Mouse (Mus musculus): ENCODE measurements around the gene 4933427D14Rik. TPM values are rescaled to one million over a fixed set of nuclear protein-coding genes. Genes with fewer than 3 reads are reported as not detected.

Gene 4933427D14Rik
- polyA plus RNA-seq, 1 experiment from 2014 or later, result 20.6 TPM

GRCm38 (mm10) chr11:72135383-72136158 is 71.7 kb downstream of the 4933427D14Rik start, which contains the start of gene Pitpnm3:
Gene Pitpnm3, minus strand, starts transcription at chr11:72135778.
- Histone ChIP-seq H3K27ac (no peak within 1 kb of the TSS), H3K9me3 (no peaks in the 10 kb centered on the region), H3K27me3 (peaks cover 71% of the 10 kb centered on the region), H3K4me3 (peak within 1 kb of the TSS; percentile 63), H3K4me2 (peak within 1 kb of the TSS; percentile 99), H3K36me3 (no peaks in the 10 kb centered on the region), H3K9ac (peak within 1 kb of the TSS; percentile 74), H3K4me1 (peaks cover 39% of the 10 kb centered on the region)
- no peak for ATAC-seq (ENCODE audit: insufficient number of reproducible peaks, insufficient read depth, low FRiP score, low TSS enrichment, low read depth)
- WGBS, result under 1% methylated on average over 83 of the region's 107 CpGs

- ATAC-seq (ENCODE audit: insufficient number of reproducible peaks, insufficient read depth, low FRiP score, low TSS enrichment, low read depth), result no peak
- H3K27ac ChIP-seq, result no peak overlapping the region
- H3K9me3 ChIP-seq, result no peaks in the 10 kb centered on the region
- H3K4me2 ChIP-seq, result peak overlapping the region; percentile 99
- H3K4me1 ChIP-seq, result peaks cover 47% of the 10 kb centered on the region
- H3K4me3 ChIP-seq, result peak overlapping the region; percentile 63
- peaks cover 71% of the 10 kb centered on the region for H3K27me3 ChIP-seq
- WGBS, result 17% methylated on average over 24 of the region's 24 CpGs
- H3K36me3 ChIP-seq, result no peaks in the 10 kb centered on the region
- H3K9ac ChIP-seq, result peak overlapping the region; percentile 74
Observed at GRCm38 (mm10) chr11:72134536-72135382, 72.5 kb downstream of the 4933427D14Rik start.

- 55% methylated on average over 10 of the region's 10 CpGs for WGBS
- Histone ChIP-seq H3K9me3 (no peaks in the 10 kb centered on the region), H3K36me3 (no peaks in the 10 kb centered on the region), H3K4me3 (no peak overlapping the region), H3K9ac (no peak overlapping the region), H3K27me3 (peaks cover 60% of the 10 kb centered on the region), H3K4me1 (peaks cover 53% of the 10 kb centered on the region), H3K27ac (no peak overlapping the region), H3K4me2 (no peak overlapping the region)
- no peak for ATAC-seq (ENCODE audit: insufficient number of reproducible peaks, insufficient read depth, low FRiP score, low TSS enrichment, low read depth)
Observed at GRCm38 (mm10) chr11:72133075-72133474, 74.2 kb downstream of the 4933427D14Rik start.

- H3K9ac ChIP-seq, result peak overlapping the region; percentile 32; the same call in 1 of the 2 replicates
- H3K9me3 ChIP-seq, result no peaks in the 10 kb centered on the region
- no peak for ATAC-seq (ENCODE audit: insufficient number of reproducible peaks, insufficient read depth, low FRiP score, low TSS enrichment, low read depth)
- H3K27ac ChIP-seq, result peak overlapping the region; percentile 5; the same call in 1 of the 2 replicates
- peaks cover 52% of the 10 kb centered on the region for H3K27me3 ChIP-seq
- peaks cover 53% of the 10 kb centered on the region for H3K4me1 ChIP-seq
- H3K4me3 ChIP-seq, result no peak overlapping the region
- H3K36me3 ChIP-seq, result no peaks in the 10 kb centered on the region
- H3K4me2 ChIP-seq, result 0 out of 2 replicates have a peak overlapping the region, but pooled peaks have one; percentile 5
- 19% methylated on average over 3 of the region's 3 CpGs for WGBS
Observed at GRCm38 (mm10) chr11:72132266-72132665, 75.0 kb downstream of the 4933427D14Rik start.

GRCm38 (mm10) chr11:72131697-72132096 is 75.6 kb downstream of the 4933427D14Rik start:
- peaks cover 53% of the 10 kb centered on the region for H3K4me1 ChIP-seq
- H3K9ac ChIP-seq, result no peak overlapping the region
- H3K27me3 ChIP-seq, result peaks cover 46% of the 10 kb centered on the region
- 0 out of 2 replicates have a peak overlapping the region, but pooled peaks have one; percentile 5 for H3K27ac ChIP-seq
- H3K9me3 ChIP-seq, result no peaks in the 10 kb centered on the region
- no peak overlapping the region for H3K4me3 ChIP-seq
- no peak overlapping the region for H3K4me2 ChIP-seq
- H3K36me3 ChIP-seq, result no peaks in the 10 kb centered on the region
- WGBS, result 96% methylated on average over 1 of the region's 1 CpGs
- no peak for ATAC-seq (ENCODE audit: insufficient number of reproducible peaks, insufficient read depth, low FRiP score, low TSS enrichment, low read depth)

GRCm38 (mm10) chr11:72130905-72131304 is 76.4 kb downstream of the 4933427D14Rik start:
- Histone ChIP-seq H3K4me1 (peaks cover 50% of the 10 kb centered on the region), H3K9me3 (no peaks in the 10 kb centered on the region), H3K36me3 (no peaks in the 10 kb centered on the region), H3K9ac (no peak overlapping the region), H3K4me3 (no peak overlapping the region), H3K4me2 (no peak overlapping the region), H3K27ac (no peak overlapping the region), H3K27me3 (peaks cover 38% of the 10 kb centered on the region)
- ATAC-seq (ENCODE audit: insufficient number of reproducible peaks, insufficient read depth, low FRiP score, low TSS enrichment, low read depth), result no peak
- WGBS, result 73% methylated on average over 3 of the region's 3 CpGs

- H3K4me2 ChIP-seq, result peak overlapping the region; percentile 2
- H3K9ac ChIP-seq, result no peak overlapping the region
- no peaks in the 10 kb centered on the region for H3K36me3 ChIP-seq
- no peak for ATAC-seq (ENCODE audit: insufficient number of reproducible peaks, insufficient read depth, low FRiP score, low TSS enrichment, low read depth)
- no peaks in the 10 kb centered on the region for H3K9me3 ChIP-seq
- 64% methylated on average over 3 of the region's 3 CpGs for WGBS
- peaks cover 34% of the 10 kb centered on the region for H3K27me3 ChIP-seq
- peaks cover 48% of the 10 kb centered on the region for H3K4me1 ChIP-seq
- no peak overlapping the region for H3K4me3 ChIP-seq
- 0 out of 2 replicates have a peak overlapping the region, but pooled peaks have one; percentile 11 for H3K27ac ChIP-seq
Observed at GRCm38 (mm10) chr11:72130472-72130871, 76.8 kb downstream of the 4933427D14Rik start.

GRCm38 (mm10) chr11:72130021-72130420 is 77.2 kb downstream of the 4933427D14Rik start:
- Histone ChIP-seq H3K9ac (no peak overlapping the region), H3K9me3 (no peaks in the 10 kb centered on the region), H3K27me3 (peaks cover 29% of the 10 kb centered on the region), H3K27ac (0 out of 2 replicates have a peak overlapping the region, but pooled peaks have one; percentile 11), H3K4me2 (peak overlapping the region; percentile 2), H3K4me3 (no peak overlapping the region), H3K36me3 (no peaks in the 10 kb centered on the region), H3K4me1 (peaks cover 43% of the 10 kb centered on the region)
- ATAC-seq (ENCODE audit: insufficient number of reproducible peaks, insufficient read depth, low FRiP score, low TSS enrichment, low read depth), result no peak
- 14% methylated on average over 11 of the region's 11 CpGs for WGBS

GRCm38 (mm10) chr11:72129032-72129894 is 78.0 kb downstream of the 4933427D14Rik start:
- no peak overlapping the region for H3K4me3 ChIP-seq
- 73% methylated on average over 8 of the region's 8 CpGs for WGBS
- ATAC-seq (ENCODE audit: insufficient number of reproducible peaks, insufficient read depth, low FRiP score, low TSS enrichment, low read depth), result no peak
- H3K4me2 ChIP-seq, result no peak overlapping the region
- no peak overlapping the region for H3K9ac ChIP-seq
- H3K27me3 ChIP-seq, result peaks cover 22% of the 10 kb centered on the region
- no peak overlapping the region for H3K27ac ChIP-seq
- no peaks in the 10 kb centered on the region for H3K9me3 ChIP-seq
- no peaks in the 10 kb centered on the region for H3K36me3 ChIP-seq
- H3K4me1 ChIP-seq, result peaks cover 40% of the 10 kb centered on the region

GRCm38 (mm10) chr11:72127450-72128189 is 79.6 kb downstream of the 4933427D14Rik start:
- no peak overlapping the region for H3K4me3 ChIP-seq
- H3K27ac ChIP-seq, result no peak overlapping the region
- H3K9me3 ChIP-seq, result no peaks in the 10 kb centered on the region
- WGBS, result 68% methylated on average over 5 of the region's 5 CpGs
- H3K27me3 ChIP-seq, result peaks cover 8% of the 10 kb centered on the region
- H3K4me2 ChIP-seq, result no peak overlapping the region
- H3K4me1 ChIP-seq, result peaks cover 34% of the 10 kb centered on the region
- no peaks in the 10 kb centered on the region for H3K36me3 ChIP-seq
- no peak overlapping the region for H3K9ac ChIP-seq
- no peak for ATAC-seq (ENCODE audit: insufficient number of reproducible peaks, insufficient read depth, low FRiP score, low TSS enrichment, low read depth)

Data from embryonic facial prominence, embryonic 13.5 days (tissue).